Mouse (Mus musculus) urinary bladder, adult 18-20 months (tissue): ENCODE data around the gene Ciapin1.
A peak's percentile ranks its signal among the peaks of the same experiment; 100 is the strongest.
"Not testable (repeated sequence)": the region's sequence is repeated elsewhere in the genome, so short reads cannot be mapped to it uniquely, and the experiment has no call there.

Experiments
- DNase-seq, 2 experiments: peaks; one replicate each; pipeline ENCODE4 v3.0.0; 2022; ENCODE audit warnings: low spot score in 2 of 2, mixed read lengths in 2 of 2

Ciapin1 gene

GRCm38 (mm10) chr8:94857346-94858173, 19.4 kb upstream of the Ciapin1 start, which contains the start of gene Polr2c:
Polr2c (plus strand) TSS chr8:94857450.
- DNase-seq = peak; percentile 79 to 86

GRCm38 (mm10) chr8:94857011-94857345, 18.8 kb upstream of the Ciapin1 start:
- no peak for DNase-seq

- DNase-seq = not testable (repeated sequence)
These were observed 16.6 kb upstream of the Ciapin1 start for GRCm38 (mm10) chr8:94854761-94855160.

- DNase-seq = no peak
These were observed 11.9 kb upstream of the Ciapin1 start for GRCm38 (mm10) chr8:94850049-94850448.

- DNase-seq = no peak
These were observed 3.0 kb upstream of the Ciapin1 start for GRCm38 (mm10) chr8:94841183-94841582.

GRCm38 (mm10) chr8:94838600-94838999, 442 bp upstream of the Ciapin1 start:
- DNase-seq = peak in 1 of 2 experiments; percentile 41

- no peak for DNase-seq
These were observed 1.5 kb downstream of the Ciapin1 start for GRCm38 (mm10) chr8:94836456-94837240.

- DNase-seq = not testable (repeated sequence)
These were observed 2.4 kb downstream of the Ciapin1 start for GRCm38 (mm10) chr8:94835751-94836150.

GRCm38 (mm10) chr8:94833901-94834405, 4.2 kb downstream of the Ciapin1 start:
- DNase-seq = not testable (repeated sequence)

- DNase-seq = no peak
These were observed 9.9 kb downstream of the Ciapin1 start for GRCm38 (mm10) chr8:94828284-94828683.

GRCm38 (mm10) chr8:94826210-94826609, 11.9 kb downstream of the Ciapin1 start:
- no peak for DNase-seq

GRCm38 (mm10) chr8:94825170-94825569, 13.0 kb downstream of the Ciapin1 start:
- DNase-seq = no peak

- DNase-seq = peak; percentile 24 to 50
These were observed 15.3 kb downstream of the Ciapin1 start for GRCm38 (mm10) chr8:94822637-94823560.

GRCm38 (mm10) chr8:94821381-94821780, 16.8 kb downstream of the Ciapin1 start:
- no peak for DNase-seq

- no peak for DNase-seq
These were observed 17.6 kb downstream of the Ciapin1 start for GRCm38 (mm10) chr8:94820553-94820952.

- no peak for DNase-seq
These were observed 18.4 kb downstream of the Ciapin1 start for GRCm38 (mm10) chr8:94819671-94820179.

GRCm38 (mm10) chr8:94817933-94818332, 20.2 kb downstream of the Ciapin1 start:
- DNase-seq = no peak

GRCm38 (mm10) chr8:94814556-94814955, 23.6 kb downstream of the Ciapin1 start:
- DNase-seq = no peak

- DNase-seq = peak; percentile 73 to 75
These were observed 25.5 kb downstream of the Ciapin1 start for GRCm38 (mm10) chr8:94812645-94813098.

- DNase-seq = no peak
These were observed 26.5 kb downstream of the Ciapin1 start for GRCm38 (mm10) chr8:94811654-94812053.

- DNase-seq = no peak
These were observed 27.3 kb downstream of the Ciapin1 start for GRCm38 (mm10) chr8:94810855-94811254.
